Mouse (Mus musculus) heart, postnatal 0 days (tissue): ENCODE results near the gene Ube2s. TPM values are rescaled to one million over a fixed set of nuclear protein-coding genes. Genes with fewer than 3 reads are reported as not detected.

ENCODE experiments used
- ATAC-seq: fragments of 200-750 bp; cut with Nextera tagmentation; 2 replicates; pipeline ENCODE4 v1.8.0; 2017; ENCODE audit warnings: low read depth, moderate number of reproducible peaks, moderate library complexity; ENCODE audit not compliant: insufficient read depth
- DNase-seq: peaks from one replicate; pipeline ENCODE4 v3.0.0-alpha.2; 2016; ENCODE audit warnings: low spot score
- H3K27ac ChIP-seq: fragments of 300-500 bp; sonication (generic); 2 replicates; pipeline ENCODE4 v1.5.1; 2014; ENCODE audit warnings: low read depth, mild to moderate bottlenecking
- H3K27me3 ChIP-seq: fragments of 300-500 bp; sonication (generic); 2 replicates; pipeline ENCODE4 v1.6.1; 2014; ENCODE audit warnings: low read length, mixed read lengths; ENCODE audit not compliant: control insufficient read depth, insufficient read depth
- H3K36me3 ChIP-seq: fragments of 300-500 bp; sonication (generic); replicated peaks from 2 replicates; pipeline ENCODE4 v1.6.1; 2014; ENCODE audit warnings: low read length, mixed read lengths; ENCODE audit not compliant: control insufficient read depth, insufficient read depth
- H3K4me1 ChIP-seq: fragments of 300-500 bp; sonication (generic); 2 replicates; pipeline ENCODE4 v1.6.1; 2014; ENCODE audit warnings: antibody characterized with exemption; ENCODE audit not compliant: control insufficient read depth, insufficient read depth
- H3K4me2 ChIP-seq: fragments of 300-500 bp; sonication (generic); 2 replicates; pipeline ENCODE4 v1.6.1; 2014; ENCODE audit warnings: low read depth, mild to moderate bottlenecking, low read length, moderate library complexity
- H3K4me3 ChIP-seq: fragments of 300-500 bp; sonication (generic); 2 replicates; pipeline ENCODE4 v1.5.1; 2014; ENCODE audit warnings: low read depth, low read length
- H3K9ac ChIP-seq: fragments of 300-500 bp; sonication (generic); replicated peaks from 2 replicates; pipeline ENCODE4 v1.6.1; 2014; ENCODE audit warnings: low read depth, low read length, mixed read lengths
- H3K9me3 ChIP-seq: fragments of 300-500 bp; sonication (generic); replicated peaks from 2 replicates; pipeline ENCODE4 v1.6.1; 2016; ENCODE audit warnings: low read length; ENCODE audit not compliant: control insufficient read depth
- CTCF ChIP-seq: IDR thresholded peaks from 2 replicates; pipeline ENCODE4 v1.5.1; 2016; ENCODE audit warnings: antibody characterized with exemption, control low read depth, low read depth
- EP300 ChIP-seq: IDR thresholded peaks from 2 replicates; pipeline ENCODE4 v1.6.1; 2016; ENCODE audit warnings: antibody characterized with exemption, low read depth
- WGBS: fragments of 180-500 bp; shearing (Covaris S2); extraction: QIAGEN DNeasy Blood & Tissue Kit; methylation state at CpG from one replicate; pipeline ENCODE4 v1.1.7; 2014; 5-methylcytosine and 5-hydroxymethylcytosine counted together
- polyA plus RNA-seq: library from polyadenylated mRNA; unstranded; fragments of >200 nt; fragmentation: Nextera tagmentation; extraction: Ambion mirVana; gene quantifications from 2 replicates; pipeline ENCODE4 v1.2.1, GENCODE M21; 2015
- total RNA-seq: library from RNA; depleted of rRNA; stranded (reverse); fragments of >200 nt; gene quantifications from 2 replicates; pipeline ENCODE4 v1.2.3, GENCODE M21; 2014; ENCODE audit warnings: low replicate concordance

The Ube2s gene
- total and polyA plus RNA-seq, 2 experiments from 2014 or later = 174 to 440 TPM

DNA sequence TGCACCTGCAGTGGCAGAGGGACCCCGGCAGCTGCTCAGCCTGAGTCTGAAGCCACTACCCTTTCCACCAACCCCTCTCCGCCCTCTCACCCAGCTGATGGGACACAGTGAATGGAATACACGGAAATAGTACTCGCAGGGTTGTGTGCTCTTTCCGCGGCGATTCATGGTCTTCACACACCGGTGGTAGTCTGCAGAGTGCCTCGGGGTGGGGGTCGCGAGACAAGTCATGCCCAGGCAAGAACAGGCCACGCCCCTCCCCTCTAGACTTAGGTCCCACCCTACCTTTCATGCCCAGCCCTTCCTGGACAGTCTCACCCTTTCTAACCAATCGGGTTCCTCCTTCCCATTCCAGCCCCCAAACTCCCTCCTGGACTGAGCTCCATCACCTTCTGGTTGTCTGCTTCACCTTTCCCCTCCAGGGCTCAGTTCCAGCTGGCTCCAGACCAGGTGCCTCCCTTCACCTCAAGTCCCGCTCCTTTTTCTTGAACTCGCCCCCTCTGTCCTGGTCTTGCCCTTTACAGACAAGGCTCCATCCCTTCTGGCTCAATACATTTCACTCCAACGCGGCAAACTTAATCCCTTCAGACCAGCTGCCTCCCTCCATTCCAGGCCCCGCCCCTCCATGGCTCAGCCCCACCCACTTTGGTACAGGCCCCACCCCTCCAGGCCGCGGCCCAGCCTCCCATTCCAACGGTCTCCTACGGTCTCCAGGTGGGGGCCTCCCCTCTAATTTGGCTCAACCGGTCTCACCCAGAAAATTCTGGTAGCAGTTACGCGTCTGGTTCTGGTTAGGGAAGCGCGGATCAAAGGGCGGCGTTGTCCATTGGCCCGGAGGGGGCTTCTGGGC is 60.2 kb downstream of the Ube2s start:
- Histone ChIP-seq H3K36me3 (0 out of 2 replicates have a peak, but pooled peaks cover 1% of the 10 kb centered on the region), H3K4me2 (peak overlapping the region; percentile 58), H3K9ac (peak overlapping the region; percentile 25; the same call in 1 of the 2 replicates), H3K4me1 (peaks cover 13% of the 10 kb centered on the region), H3K9me3 (no peaks in the 10 kb centered on the region), H3K27ac (no peak overlapping the region), H3K27me3 (no peaks in the 10 kb centered on the region), H3K4me3 (peak overlapping the region; percentile 40)
- TF ChIP-seq CTCF (no peak), EP300 (no peak)
- ATAC-seq = peak; percentile 75
- WGBS = 2% methylated on average over 30 of the region's 30 CpGs
- peak; percentile 21 for DNase-seq

DNA sequence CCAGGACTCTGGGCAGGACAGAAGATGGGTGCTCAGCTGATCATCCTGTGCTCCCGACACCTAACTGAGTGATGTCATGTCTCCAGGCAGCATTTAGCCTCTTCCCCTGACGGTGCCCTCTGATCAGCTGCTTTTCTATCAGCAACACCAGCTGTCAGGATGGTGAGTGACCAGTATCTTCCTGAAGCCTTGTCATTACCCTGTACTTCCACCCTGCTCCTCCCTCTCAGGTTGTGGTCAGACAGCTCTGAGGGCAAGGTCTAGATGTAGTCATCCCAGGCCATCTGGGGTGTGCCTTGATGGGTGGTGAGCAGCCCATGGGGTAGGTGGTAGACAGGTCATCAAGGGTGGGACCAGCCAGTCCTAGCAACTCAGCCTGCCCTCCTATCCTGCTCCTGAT is 63.2 kb downstream of the Ube2s start:
- H3K9me3 ChIP-seq = no peaks in the 10 kb centered on the region
- no peaks in the 10 kb centered on the region for H3K27me3 ChIP-seq
- H3K9ac ChIP-seq = no peak overlapping the region
- no peak overlapping the region for H3K4me3 ChIP-seq
- no peak overlapping the region for H3K4me2 ChIP-seq
- H3K36me3 ChIP-seq = peaks cover 20% of the 10 kb centered on the region
- no peak overlapping the region for H3K27ac ChIP-seq
- ATAC-seq = no peak
- peaks cover 13% of the 10 kb centered on the region for H3K4me1 ChIP-seq
- no peak for TF ChIP-seq EP300
- no peak for TF ChIP-seq CTCF
- 58% methylated on average over 2 of the region's 2 CpGs for WGBS
- no peak for DNase-seq

DNA sequence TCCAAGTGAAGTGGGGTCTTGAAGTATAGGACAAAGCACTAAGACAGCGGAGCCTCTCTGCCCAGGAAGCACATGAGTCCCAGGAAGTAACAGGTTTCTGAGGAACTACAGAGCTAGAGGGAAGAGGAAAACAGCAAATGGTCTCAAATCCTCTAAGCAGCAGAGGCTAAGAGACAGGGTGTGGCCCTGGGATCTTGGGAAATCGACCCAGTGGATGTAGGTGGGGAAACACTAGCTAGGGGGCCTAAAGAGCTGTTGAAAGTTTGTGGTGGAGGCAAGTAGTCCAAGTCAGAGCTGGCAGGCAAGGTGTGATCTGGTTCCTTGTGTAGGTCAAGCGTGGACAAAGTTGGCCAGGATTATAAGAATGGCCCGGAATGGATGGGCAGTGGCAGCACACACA is 64.1 kb downstream of the Ube2s start:
- no peak for ATAC-seq
- 72% methylated on average over 4 of the region's 4 CpGs for WGBS

DNA sequence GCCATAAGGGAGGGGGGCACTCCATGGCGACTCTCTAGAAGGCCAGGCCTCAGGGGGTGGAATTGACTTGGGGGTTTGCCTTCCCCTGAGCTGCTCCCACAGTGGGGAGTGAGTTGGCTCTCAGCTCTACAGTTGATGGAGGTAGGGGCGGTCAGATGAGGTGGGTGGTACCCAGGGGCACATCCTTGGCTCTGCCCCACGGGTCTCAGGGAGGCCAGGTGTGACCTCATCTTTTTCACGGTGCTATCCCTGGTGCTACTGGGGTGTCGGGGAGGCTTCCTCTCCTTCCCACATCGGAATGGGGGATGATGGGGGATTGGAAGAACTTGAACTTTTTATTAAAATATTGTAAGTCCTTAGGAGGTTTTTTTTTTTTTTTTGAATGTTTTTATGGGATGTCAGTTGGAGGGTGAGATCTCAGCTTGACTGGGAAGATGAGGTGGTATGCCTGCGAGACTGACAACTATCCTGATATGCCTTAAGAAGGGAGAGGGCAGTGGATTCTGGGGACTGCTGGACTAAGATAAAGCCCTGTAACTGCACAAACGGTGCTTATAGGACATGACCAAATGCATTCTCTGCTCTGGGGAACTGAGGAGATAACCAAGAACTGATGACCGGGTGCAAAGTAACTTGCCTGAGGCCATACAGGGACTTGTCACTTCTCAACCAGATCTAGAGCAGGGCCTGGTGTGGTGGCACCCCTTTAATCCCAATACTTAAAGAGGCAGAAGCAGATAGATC is 65.1 kb downstream of the Ube2s start:
- 62% methylated on average over 9 of the region's 9 CpGs for WGBS
- Histone ChIP-seq H3K4me3 (no peak overlapping the region), H3K9ac (no peak overlapping the region), H3K9me3 (no peaks in the 10 kb centered on the region), H3K27ac (no peak overlapping the region), H3K4me1 (peaks cover 12% of the 10 kb centered on the region), H3K4me2 (no peak overlapping the region), H3K27me3 (no peaks in the 10 kb centered on the region), H3K36me3 (peaks cover 36% of the 10 kb centered on the region)
- TF ChIP-seq CTCF (no peak), EP300 (no peak)
- no peak for ATAC-seq
- no peak for DNase-seq

More for the DNA sequence above, 64.1 kb downstream of the Ube2s start:
- no peak overlapping the region for H3K4me3 ChIP-seq
- DNase-seq = no peak
- H3K9ac ChIP-seq = no peak overlapping the region
- TF ChIP-seq EP300 = no peak
- TF ChIP-seq CTCF = no peak
- H3K27ac ChIP-seq = no peak overlapping the region
- no peaks in the 10 kb centered on the region for H3K27me3 ChIP-seq
- H3K9me3 ChIP-seq = no peaks in the 10 kb centered on the region
- no peak overlapping the region for H3K4me2 ChIP-seq
- peaks cover 14% of the 10 kb centered on the region for H3K4me1 ChIP-seq
- peaks cover 28% of the 10 kb centered on the region for H3K36me3 ChIP-seq

DNA sequence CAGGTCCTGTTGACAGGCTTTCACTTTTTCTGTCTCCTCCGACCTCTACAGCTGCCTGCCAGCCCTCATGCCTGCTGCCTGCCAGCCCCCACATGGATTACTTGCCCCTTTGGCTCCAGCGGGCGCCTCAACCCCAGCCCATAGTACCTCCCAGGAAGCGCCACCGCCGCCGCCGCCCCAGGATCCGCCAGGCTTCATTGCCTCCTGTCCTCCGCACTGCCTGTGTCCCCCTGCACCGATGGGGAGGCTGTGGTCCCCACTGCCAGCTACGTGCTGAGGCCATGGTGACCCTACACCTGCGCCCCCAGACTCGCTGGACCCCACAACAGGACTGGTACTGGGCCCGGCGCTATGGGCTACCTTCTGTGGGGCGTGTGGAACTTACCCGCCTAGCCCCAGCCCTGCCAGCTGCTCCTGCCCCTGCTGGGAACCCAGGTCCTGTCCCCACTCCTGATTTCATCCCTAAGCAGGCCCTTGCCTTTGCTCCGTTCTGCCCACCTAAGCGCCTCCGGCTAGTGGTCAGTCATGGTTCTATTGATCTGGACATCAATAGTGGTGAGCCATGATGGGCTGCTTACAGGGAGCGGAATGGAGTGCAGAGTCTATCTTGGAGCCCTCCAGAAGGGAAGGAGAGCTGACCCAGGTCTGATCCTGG is 65.9 kb downstream of the Ube2s start:
- Histone ChIP-seq H3K4me1 (peaks cover 7% of the 10 kb centered on the region; the same call in 1 of the 2 replicates), H3K27ac (no peak overlapping the region)

More for the DNA sequence above, 65.9 kb downstream of the Ube2s start:
- Histone ChIP-seq H3K4me3 (no peak overlapping the region), H3K36me3 (peaks cover 36% of the 10 kb centered on the region), H3K9ac (no peak overlapping the region), H3K4me2 (no peak overlapping the region), H3K9me3 (no peaks in the 10 kb centered on the region), H3K27me3 (no peaks in the 10 kb centered on the region)
- TF ChIP-seq EP300 (no peak), CTCF (no peak)
- WGBS = 89% methylated on average over 21 of the region's 22 CpGs
- no peak for DNase-seq
- ATAC-seq = no peak
